Mouse (Mus musculus) kidney, embryonic 15.5 days (tissue): ENCODE results near the gene Tigd4. TPM values are rescaled to one million over a fixed set of nuclear protein-coding genes. Genes with fewer than 3 reads are reported as not detected.

Experiments
- ATAC-seq: fragments of 200-750 bp; cut with Nextera tagmentation; replicated peaks from 2 replicates; pipeline ENCODE4 v1.8.0; 2017; ENCODE audit warnings: moderate TSS enrichment; ENCODE audit not compliant: low FRiP score
- H3K27ac ChIP-seq: fragments of 300-500 bp; sonication (generic); 2 replicates; pipeline ENCODE4 v1.5.1; 2015; ENCODE audit warnings: mild to moderate bottlenecking, inconsistent platforms
- H3K27me3 ChIP-seq: fragments of 300-500 bp; sonication (generic); 2 replicates; pipeline ENCODE4 v1.6.1; 2015; ENCODE audit warnings: inconsistent platforms
- H3K36me3 ChIP-seq: fragments of 300-500 bp; sonication (generic); 2 replicates; pipeline ENCODE4 v1.6.1; 2015; ENCODE audit warnings: inconsistent platforms
- H3K4me1 ChIP-seq: fragments of 300-500 bp; sonication (generic); 2 replicates; pipeline ENCODE4 v1.6.1; 2015; ENCODE audit warnings: inconsistent platforms
- H3K4me2 ChIP-seq: fragments of 300-500 bp; sonication (generic); 2 replicates; pipeline ENCODE4 v1.6.1; 2015; ENCODE audit warnings: moderate library complexity, mild to moderate bottlenecking, inconsistent platforms
- H3K4me3 ChIP-seq: fragments of 300-500 bp; sonication (generic); replicated peaks from 2 replicates; pipeline ENCODE4 v1.5.1; 2015; ENCODE audit warnings: mild to moderate bottlenecking, inconsistent platforms
- H3K9ac ChIP-seq: fragments of 300-500 bp; sonication (generic); 2 replicates; pipeline ENCODE4 v1.6.1; 2015; ENCODE audit warnings: mild to moderate bottlenecking, inconsistent platforms
- H3K9me3 ChIP-seq: fragments of 300-500 bp; sonication (generic); replicated peaks from 2 replicates; pipeline ENCODE4 v1.6.1; 2016; ENCODE audit warnings: inconsistent platforms
- WGBS: fragments of 180-500 bp; shearing (Covaris S2); methylation state at CpG from one replicate; pipeline ENCODE4 v1.1.7; 2015; ENCODE audit warnings: mixed read lengths; 5-methylcytosine and 5-hydroxymethylcytosine counted together
- polyA plus RNA-seq: library from polyadenylated mRNA; unstranded; fragments of >200 nt; fragmentation: Nextera tagmentation; extraction: Ambion mirVana; gene quantifications from 2 replicates; pipeline ENCODE4 v1.2.1, GENCODE M21; 2015

Tigd4 gene
- polyA plus RNA-seq, 1 experiment from 2014 or later: 0.06 TPM

DNA sequence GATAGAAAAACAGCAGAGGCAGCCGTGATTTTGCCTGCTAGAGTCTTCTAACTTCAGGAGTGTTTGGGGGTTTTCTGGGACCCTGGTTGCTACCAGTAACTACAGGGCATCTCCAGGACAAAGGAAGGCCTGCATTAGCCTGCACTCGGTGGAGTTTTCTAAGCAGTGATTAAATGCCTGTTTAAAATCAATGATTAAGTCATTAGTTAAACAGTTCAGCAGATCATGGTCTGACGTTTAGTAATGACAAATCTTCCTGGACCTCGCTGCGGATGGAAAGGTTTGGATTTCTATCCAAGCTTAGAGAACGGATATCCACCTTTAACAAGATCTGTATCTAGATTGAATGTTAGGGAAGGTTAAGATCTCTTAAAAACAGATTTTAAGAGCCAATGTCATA, 47.2 kb downstream of the Tigd4 start:
- H3K4me2 ChIP-seq: no peak overlapping the region
- ATAC-seq: no peak
- no peaks in the 10 kb centered on the region for H3K36me3 ChIP-seq
- H3K4me3 ChIP-seq: no peak overlapping the region
- H3K27me3 ChIP-seq: no peaks in the 10 kb centered on the region
- no peaks in the 10 kb centered on the region for H3K9me3 ChIP-seq
- no peak overlapping the region for H3K9ac ChIP-seq
- H3K4me1 ChIP-seq: peaks cover 21% of the 10 kb centered on the region
- peak overlapping the region; percentile 55; the same call in 1 of the 2 replicates for H3K27ac ChIP-seq
- 61% methylated on average over 6 of the region's 6 CpGs for WGBS

GRCm38 (mm10) chr3:84641391-84641790, 48.0 kb downstream of the Tigd4 start:
- Histone ChIP-seq H3K4me2 (no peak overlapping the region), H3K9ac (no peak overlapping the region), H3K4me3 (no peak overlapping the region), H3K9me3 (no peaks in the 10 kb centered on the region), H3K27me3 (no peaks in the 10 kb centered on the region), H3K4me1 (peaks cover 21% of the 10 kb centered on the region), H3K27ac (no peak overlapping the region), H3K36me3 (no peaks in the 10 kb centered on the region)
- 92% methylated on average over 2 of the region's 2 CpGs for WGBS
- no peak for ATAC-seq

GRCm38 (mm10) chr3:84642942-84643341, 49.6 kb downstream of the Tigd4 start:
- 77% methylated on average over 4 of the region's 4 CpGs for WGBS

GRCm38 (mm10) chr3:84645156-84646006, 52.0 kb downstream of the Tigd4 start:
- 77% methylated on average over 9 of the region's 9 CpGs for WGBS
- Histone ChIP-seq H3K27me3 (no peaks in the 10 kb centered on the region), H3K4me1 (0 out of 2 replicates have a peak, but pooled peaks cover 2% of the 10 kb centered on the region), H3K9ac (no peak overlapping the region), H3K4me2 (no peak overlapping the region), H3K9me3 (no peaks in the 10 kb centered on the region), H3K4me3 (no peak overlapping the region), H3K36me3 (no peaks in the 10 kb centered on the region), H3K27ac (no peak overlapping the region)
- ATAC-seq: no peak

More at GRCm38 (mm10) chr3:84642942-84643341, 49.6 kb downstream of the Tigd4 start:
- ATAC-seq: no peak
- H3K4me1 ChIP-seq: peaks cover 19% of the 10 kb centered on the region
- H3K9ac ChIP-seq: no peak overlapping the region
- H3K4me3 ChIP-seq: no peak overlapping the region
- H3K27me3 ChIP-seq: no peaks in the 10 kb centered on the region
- no peak overlapping the region for H3K4me2 ChIP-seq
- H3K27ac ChIP-seq: no peak overlapping the region
- no peaks in the 10 kb centered on the region for H3K36me3 ChIP-seq
- H3K9me3 ChIP-seq: no peaks in the 10 kb centered on the region

DNA sequence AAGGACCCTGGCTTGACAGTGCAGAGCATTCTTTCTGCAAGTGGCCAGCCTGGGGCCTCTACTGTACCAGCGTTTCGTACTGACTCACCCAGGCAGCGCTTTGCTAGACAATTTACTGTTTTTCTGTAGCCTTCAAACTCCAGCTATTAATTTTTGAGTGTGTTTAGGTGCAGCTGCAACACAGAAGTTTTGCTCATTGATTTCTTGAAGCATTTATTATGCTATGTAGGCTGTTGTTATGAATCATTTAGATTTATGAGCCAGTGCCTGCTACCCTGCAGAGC, 52.6 kb downstream of the Tigd4 start:
- ATAC-seq: no peak
- Histone ChIP-seq H3K4me3 (no peak overlapping the region), H3K36me3 (no peaks in the 10 kb centered on the region), H3K4me2 (no peak overlapping the region), H3K9me3 (no peaks in the 10 kb centered on the region), H3K27ac (no peak overlapping the region), H3K4me1 (0 out of 2 replicates have a peak, but pooled peaks cover 2% of the 10 kb centered on the region), H3K9ac (no peak overlapping the region), H3K27me3 (no peaks in the 10 kb centered on the region)
- WGBS: 71% methylated on average over 3 of the region's 3 CpGs

GRCm38 (mm10) chr3:84646331-84646845, 53.0 kb downstream of the Tigd4 start:
- Histone ChIP-seq H3K4me1 (0 out of 2 replicates have a peak, but pooled peaks cover 2% of the 10 kb centered on the region), H3K27me3 (no peaks in the 10 kb centered on the region), H3K4me3 (no peak overlapping the region), H3K36me3 (no peaks in the 10 kb centered on the region), H3K27ac (no peak overlapping the region), H3K9ac (no peak overlapping the region), H3K9me3 (no peaks in the 10 kb centered on the region), H3K4me2 (no peak overlapping the region)
- no peak for ATAC-seq
- 73% methylated on average over 8 of the region's 8 CpGs for WGBS

Other genes with a start within 250 kb of the Tigd4 start
- gene Fhdc1, start 113.1 kb upstream of the Tigd4 start, polyA plus RNA-seq: 3.3 and 5.3 TPM in 2 replicates
- gene Arfip1, start 10.9 kb upstream of the Tigd4 start, polyA plus RNA-seq: 48.1 and 53.8 TPM in 2 replicates
- 0.64 and 0.73 TPM in 2 replicates for gene Tmem154, start 72.6 kb downstream of the Tigd4 start, polyA plus RNA-seq
- gene Fbxw7, start 221.7 kb downstream of the Tigd4 start, polyA plus RNA-seq: 9.0 and 9.3 TPM in 2 replicates